Mouse (Mus musculus): Measurements from ENCODE around the gene Aph1c. TPM values are rescaled to one million over a fixed set of nuclear protein-coding genes. Genes with fewer than 3 reads are reported as not detected.
"Not testable (repeated sequence)": the region's sequence is repeated elsewhere in the genome, so short reads cannot be mapped to it uniquely, and the experiment has no call there.

Gene Aph1c
- polyA plus RNA-seq, 1 experiment from 2014 or later, result 4.0 TPM

- H3K4me1 ChIP-seq (ENCODE audit: insufficient read depth), result no peaks in the 10 kb centered on the region
- ATAC-seq (ENCODE audit: insufficient read depth), result no peak
- H3K9me3 ChIP-seq (ENCODE audit: low read depth, low read length), result no peaks in the 10 kb centered on the region
- no peaks in the 10 kb centered on the region for H3K36me3 ChIP-seq (ENCODE audit: insufficient read depth)
- no peak for TF ChIP-seq CTCF (IDR thresholded peaks at IDR 0.05; ENCODE audit: low read depth)
- 35% methylated on average over 12 of the region's 12 CpGs for WGBS
- H3K27me3 ChIP-seq (ENCODE audit: insufficient read depth, low read length), result peaks cover 11% of the 10 kb centered on the region; the same call in 1 of the 2 replicates
- DNase-seq, result no peak
- no peak overlapping the region for H3K9ac ChIP-seq
- H3K4me2 ChIP-seq, result peak overlapping the region; percentile 16; the same call in 1 of the 2 replicates
- H3K27ac ChIP-seq (ENCODE audit: low read depth), result no peak overlapping the region
- H3K4me3 ChIP-seq (ENCODE audit: low read depth, low read length), result no peak overlapping the region
Measured at GRCm38 (mm10) chr9:66801947-66802346, 32.6 kb downstream of the Aph1c start.

GRCm38 (mm10) chr9:66796739-66797138 is 37.8 kb downstream of the Aph1c start, which contains the start of gene Gm10647:
Gm10647 (plus strand) TSS chr9:66797039.
- Histone ChIP-seq H3K4me3 (ENCODE audit: low read depth, low read length) (peak within 1 kb of the TSS; percentile 55), H3K27me3 (ENCODE audit: insufficient read depth, low read length) (no peaks in the 10 kb centered on the region), H3K9me3 (ENCODE audit: low read depth, low read length) (no peaks in the 10 kb centered on the region), H3K27ac (ENCODE audit: low read depth) (peak within 1 kb of the TSS; percentile 87), H3K4me1 (ENCODE audit: insufficient read depth) (0 out of 2 replicates have a peak, but pooled peaks cover 3% of the 10 kb centered on the region), H3K36me3 (ENCODE audit: insufficient read depth) (no peaks in the 10 kb centered on the region), H3K4me2 (peak within 1 kb of the TSS; percentile 83), H3K9ac (peak within 1 kb of the TSS; percentile 49)
- DNase-seq (no peak), ATAC-seq (ENCODE audit: insufficient read depth) (no peak)
- WGBS, result 74% methylated on average over 5 of the region's 5 CpGs
- no peak for TF ChIP-seq CTCF (IDR thresholded peaks at IDR 0.05; ENCODE audit: low read depth)

DNA sequence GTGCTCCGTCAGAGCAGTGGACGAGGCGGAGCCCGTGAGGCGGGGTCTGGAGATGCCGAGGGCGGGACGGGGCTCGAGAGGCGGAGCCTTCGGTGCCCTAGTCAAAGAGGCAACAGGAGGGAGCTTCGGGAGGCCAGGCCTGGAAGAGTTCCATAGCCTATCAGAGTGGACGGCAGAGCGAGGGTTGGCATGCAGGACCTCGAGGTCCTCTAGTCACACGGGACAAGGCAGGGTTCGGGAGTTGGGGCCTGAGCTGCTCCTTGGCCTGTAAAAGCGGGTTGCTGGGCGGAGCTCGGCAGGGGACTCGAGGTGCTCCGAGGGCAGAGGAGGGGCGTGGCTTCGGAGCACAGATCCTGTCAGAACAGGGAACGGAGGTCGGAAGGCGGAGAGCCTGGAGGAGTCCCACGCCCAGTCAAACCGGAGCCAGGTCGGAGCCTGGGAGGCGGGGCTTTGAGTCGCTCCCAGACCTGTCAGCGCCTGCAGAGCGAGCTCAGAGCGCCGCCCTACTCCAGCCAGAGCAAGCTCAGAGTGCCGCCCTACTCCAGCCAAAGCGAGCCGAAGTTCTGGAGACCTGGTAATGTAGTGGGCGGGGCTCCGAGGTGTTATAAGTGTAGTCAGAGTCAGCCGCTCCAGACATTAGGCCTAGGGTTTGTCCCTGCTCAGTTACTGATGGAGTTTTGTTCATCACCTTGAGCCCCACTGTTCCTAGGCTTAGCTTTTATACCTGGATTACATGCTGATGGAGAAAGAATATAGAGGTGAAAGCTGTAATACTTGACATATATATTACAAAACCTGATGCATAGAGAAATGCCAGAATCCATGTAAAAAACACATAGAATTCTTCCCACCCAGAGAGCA is 38.8 kb downstream of the Aph1c start, which contains the start of gene Aph1b:
Gene Aph1b (minus strand): TSS at position 27 of the 861 bp plus-strand sequence.
- ATAC-seq (ENCODE audit: insufficient read depth) (peak; percentile 98), DNase-seq (peak; percentile 98)
- Histone ChIP-seq H3K27ac (ENCODE audit: low read depth) (peak within 1 kb of the TSS; percentile 87), H3K9me3 (ENCODE audit: low read depth, low read length) (no peaks in the 10 kb centered on the region), H3K4me2 (peak within 1 kb of the TSS; percentile 83), H3K4me3 (ENCODE audit: low read depth, low read length) (peak within 1 kb of the TSS; percentile 55), H3K36me3 (ENCODE audit: insufficient read depth) (no peaks in the 10 kb centered on the region), H3K9ac (peak within 1 kb of the TSS; percentile 70), H3K27me3 (ENCODE audit: insufficient read depth, low read length) (no peaks in the 10 kb centered on the region), H3K4me1 (ENCODE audit: insufficient read depth) (0 out of 2 replicates have a peak, but pooled peaks cover 3% of the 10 kb centered on the region)
- under 1% methylated on average over 42 of the region's 42 CpGs for whole genome bisulfite sequencing
- TF ChIP-seq CTCF (IDR thresholded peaks at IDR 0.05; ENCODE audit: low read depth), result no peak

- Histone ChIP-seq H3K4me3 (ENCODE audit: low read depth, low read length) (peak overlapping the region; percentile 55), H3K9me3 (ENCODE audit: low read depth, low read length) (no peaks in the 10 kb centered on the region), H3K4me2 (peak overlapping the region; percentile 83), H3K4me1 (ENCODE audit: insufficient read depth) (0 out of 2 replicates have a peak, but pooled peaks cover 3% of the 10 kb centered on the region), H3K27me3 (ENCODE audit: insufficient read depth, low read length) (no peaks in the 10 kb centered on the region), H3K9ac (peak overlapping the region; percentile 70), H3K27ac (ENCODE audit: low read depth) (peak overlapping the region; percentile 87), H3K36me3 (ENCODE audit: insufficient read depth) (peaks cover 4% of the 10 kb centered on the region; the same call in 1 of the 2 replicates)
- DNase-seq (no peak), ATAC-seq (ENCODE audit: insufficient read depth) (peak; percentile 59)
- no peak for TF ChIP-seq CTCF (IDR thresholded peaks at IDR 0.05; ENCODE audit: low read depth)
- WGBS, result under 1% methylated on average over 43 of the region's 43 CpGs
Measured at GRCm38 (mm10) chr9:66794629-66795463, 39.7 kb downstream of the Aph1c start.

DNA sequence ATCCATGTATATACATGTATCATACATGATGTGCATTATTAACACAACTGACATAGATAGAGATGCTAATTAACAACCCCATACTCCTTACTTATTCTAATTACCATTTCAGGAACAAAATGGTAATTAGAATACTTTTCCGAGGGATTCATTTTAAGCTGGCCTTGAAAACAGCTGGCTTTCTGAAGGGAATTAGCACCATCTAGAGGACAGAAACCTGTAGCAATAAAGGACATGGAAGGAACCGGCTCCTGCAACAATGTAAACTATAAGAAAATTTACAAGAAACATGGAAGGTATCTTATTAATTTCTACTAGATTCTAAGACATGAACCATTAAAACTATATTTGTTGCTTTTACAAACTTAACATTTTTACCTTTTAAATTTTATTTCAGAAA is 46.7 kb downstream of the Aph1c start:
- Histone ChIP-seq H3K27me3 (ENCODE audit: insufficient read depth, low read length) (no peaks in the 10 kb centered on the region), H3K27ac (ENCODE audit: low read depth) (no peak overlapping the region), H3K4me1 (ENCODE audit: insufficient read depth) (no peaks in the 10 kb centered on the region), H3K4me2 (no peak overlapping the region), H3K4me3 (ENCODE audit: low read depth, low read length) (no peak overlapping the region), H3K36me3 (ENCODE audit: insufficient read depth) (peaks cover 4% of the 10 kb centered on the region; the same call in 1 of the 2 replicates), H3K9me3 (ENCODE audit: low read depth, low read length) (no peaks in the 10 kb centered on the region), H3K9ac (no peak overlapping the region)
- 9% methylated on average over 2 of the region's 2 CpGs for WGBS
- peak; percentile 87 for DNase-seq
- ATAC-seq (ENCODE audit: insufficient read depth), result no peak
- TF ChIP-seq CTCF (IDR thresholded peaks at IDR 0.05; ENCODE audit: low read depth), result peak; percentile 65

DNA sequence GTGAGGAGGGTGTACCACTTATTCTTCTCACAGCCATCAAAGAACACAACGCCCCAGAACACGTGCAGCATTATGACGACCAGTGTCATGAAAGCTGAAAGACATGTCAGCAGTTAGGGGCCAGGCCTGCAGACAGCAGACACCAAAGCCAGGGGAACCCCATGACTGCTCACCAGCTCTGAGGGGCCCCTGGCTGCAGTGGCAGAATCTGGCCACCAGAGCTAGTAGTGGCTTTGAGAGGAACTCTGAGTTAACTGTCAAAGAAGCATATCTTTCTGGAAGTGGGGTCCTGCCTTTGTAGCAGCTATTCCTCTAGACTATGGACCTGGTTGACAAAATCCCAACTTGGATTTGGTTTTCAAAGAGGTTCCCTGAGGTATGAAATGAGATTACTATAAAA is 50.0 kb downstream of the Aph1c start:
- TF ChIP-seq CTCF (IDR thresholded peaks at IDR 0.05; ENCODE audit: low read depth), result peak; percentile 36
- not testable (repeated sequence) for H3K27me3 ChIP-seq (ENCODE audit: insufficient read depth, low read length); H3K9me3 ChIP-seq (ENCODE audit: low read depth, low read length); H3K4me2 ChIP-seq; H3K9ac ChIP-seq; ATAC-seq (ENCODE audit: insufficient read depth); DNase-seq; H3K4me3 ChIP-seq (ENCODE audit: low read depth, low read length); H3K4me1 ChIP-seq (ENCODE audit: insufficient read depth); H3K27ac ChIP-seq (ENCODE audit: low read depth); H3K36me3 ChIP-seq (ENCODE audit: insufficient read depth)
- no CpG with 5 or more reads among the region's 3 CpGs for WGBS
